Mouse (Mus musculus) ES-E14 (cell line): ENCODE measurements at regions not wholly inside any gene's neighbourhood (a gene's known extent, or its start where the extent isn't known, plus 50 kb on each side); places are given as distances from the start of the nearest gene placed in this dataset.

ENCODE experiments used
- CHD2 ChIP-seq: IDR thresholded peaks from 2 replicates; pipeline ENCODE4 v1.6.1; 2014; ENCODE audit warnings: mild to moderate bottlenecking, low read depth, low read length, inconsistent platforms
- HCFC1 ChIP-seq: IDR thresholded peaks from 2 replicates; pipeline ENCODE4 v1.6.1; 2012; ENCODE audit warnings: low read length, inconsistent platforms, borderline replicate concordance; ENCODE audit not compliant: insufficient read depth
- MAFK ChIP-seq: IDR thresholded peaks from 2 replicates; pipeline ENCODE4 v1.6.1; 2014; ENCODE audit warnings: mild to moderate bottlenecking, low read depth, low read length, inconsistent platforms; ENCODE audit not compliant: insufficient read depth
- ZC3H11A ChIP-seq: IDR thresholded peaks from 2 replicates; pipeline ENCODE4 v1.6.1; 2012; ENCODE audit warnings: low read depth, mild to moderate bottlenecking, inconsistent platforms, low read length, borderline replicate concordance
- ZNF384 ChIP-seq: IDR thresholded peaks from 2 replicates; pipeline ENCODE4 v1.6.1; 2012; ENCODE audit warnings: low read depth, low read length, inconsistent platforms

GRCm38 (mm10) chr11:27102906-27103305 lies 509.1 kb upstream of the Vrk2 start:
- TF ChIP-seq HCFC1 (no peak), ZC3H11A (no peak), ZNF384 (no peak), MAFK (no peak), CHD2 (no peak)
